Mouse (Mus musculus) cerebellum, postnatal 25 days (tissue): ENCODE measurements at regions not wholly inside any gene's neighbourhood (a gene's known extent, or its start where the extent isn't known, plus 50 kb on each side); places are given as distances from the start of the nearest gene placed in this dataset.

Experiments
- DNase-seq, 2 experiments: peaks; one replicate each; pipeline ENCODE4 v3.0.0; 2021; ENCODE audit warnings: mixed read lengths in 2 of 2

DNA sequence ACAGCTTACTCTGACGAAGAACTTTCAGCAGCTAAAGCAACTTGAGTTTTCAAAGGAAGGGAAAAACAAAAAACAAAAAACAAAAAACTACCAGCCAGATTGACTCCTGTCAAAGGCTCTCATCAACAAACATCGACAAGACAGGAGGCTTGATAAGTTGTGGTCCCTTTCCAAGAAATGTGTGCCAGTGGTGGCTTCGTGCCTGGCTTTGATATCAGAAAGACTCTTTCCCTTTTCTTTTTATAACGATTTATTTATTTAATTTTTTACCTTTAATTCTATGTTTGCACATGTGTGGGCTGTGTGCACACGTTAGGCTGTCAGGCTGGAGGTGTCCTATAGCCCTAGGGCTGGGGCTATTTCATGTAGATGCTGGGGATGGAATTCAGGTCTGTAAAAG lies 60.4 kb downstream of the Dact1 start:
- DNase-seq: no peak

DNA sequence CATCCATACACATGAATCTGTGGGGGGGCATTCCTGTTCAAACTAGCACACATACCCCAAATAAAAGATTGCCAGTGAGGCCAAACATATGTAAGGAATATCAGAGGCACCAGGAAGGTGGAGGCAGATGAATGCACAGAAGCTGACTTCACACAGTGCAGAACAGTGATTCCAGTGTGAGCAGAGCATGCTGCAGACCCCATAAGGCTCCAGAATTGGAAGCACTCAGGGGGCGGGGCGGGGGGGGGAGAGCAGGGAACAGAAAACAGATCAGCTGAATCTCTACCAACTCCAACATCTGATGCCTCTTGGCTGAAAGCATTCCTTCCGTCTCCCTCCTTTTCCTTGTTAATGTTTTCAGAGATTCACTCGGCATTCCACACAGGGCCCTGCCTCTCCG lies 62.3 kb downstream of the Dact1 start:
- no peak for DNase-seq

DNA sequence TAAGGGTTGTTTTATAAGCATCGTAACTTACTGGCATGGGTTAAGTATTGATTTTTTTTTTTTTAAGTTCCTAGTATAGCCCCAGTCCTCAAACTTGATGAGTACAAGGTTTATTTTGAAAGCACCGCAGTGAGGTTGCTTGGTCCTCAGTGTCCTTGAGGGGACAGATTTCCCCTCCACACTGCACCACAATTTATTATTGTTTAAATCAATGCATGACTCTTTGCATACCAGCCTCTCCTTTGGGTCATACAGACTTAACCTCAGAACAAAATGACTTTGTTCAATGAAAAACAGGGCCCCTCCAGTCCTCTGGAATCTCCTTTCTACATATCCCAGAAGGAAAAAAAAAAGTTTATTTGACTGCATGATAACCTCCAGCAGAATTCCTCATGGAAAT lies 63.9 kb downstream of the Dact1 start:
- no peak for DNase-seq

DNA sequence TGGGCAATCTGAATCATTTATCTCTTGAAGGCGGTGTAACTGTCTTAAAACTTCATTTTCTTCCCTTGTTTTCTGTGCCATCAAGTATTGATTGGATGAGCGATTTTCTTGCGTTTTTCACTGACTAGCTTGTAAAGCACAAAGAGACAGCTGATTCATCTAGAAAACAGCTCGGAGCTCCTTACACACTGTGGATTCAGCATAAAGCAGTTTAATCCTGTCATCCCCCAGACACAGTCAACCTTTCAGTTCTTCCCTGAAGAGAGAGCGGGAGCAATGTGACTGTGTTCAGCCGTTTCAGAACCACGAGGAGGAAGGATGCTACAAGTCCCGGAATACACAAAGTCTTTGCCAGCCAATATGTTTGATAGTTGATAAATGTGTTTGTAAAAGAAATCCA lies 66.8 kb downstream of the Dact1 start:
- no peak for DNase-seq

DNA sequence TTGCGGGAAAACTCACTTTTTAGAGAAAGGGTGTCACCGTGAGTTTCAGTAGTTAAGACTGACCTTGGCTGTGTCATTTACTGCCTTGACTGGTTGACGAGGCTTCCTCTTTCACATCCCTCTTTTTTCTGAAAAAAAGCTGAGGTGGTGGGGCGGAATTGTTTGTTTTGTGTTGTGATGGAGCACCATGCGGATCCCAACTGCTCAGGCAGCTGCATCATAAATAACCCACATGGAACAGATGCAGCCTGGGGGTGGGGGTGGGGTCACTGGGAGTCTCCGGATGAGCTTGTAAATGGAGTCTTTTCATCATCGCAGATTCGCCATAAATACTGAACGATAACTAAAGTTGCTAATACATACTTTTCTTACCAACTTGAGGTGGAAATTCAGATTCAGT lies 67.3 kb downstream of the Dact1 start:
- DNase-seq: no peak

DNA sequence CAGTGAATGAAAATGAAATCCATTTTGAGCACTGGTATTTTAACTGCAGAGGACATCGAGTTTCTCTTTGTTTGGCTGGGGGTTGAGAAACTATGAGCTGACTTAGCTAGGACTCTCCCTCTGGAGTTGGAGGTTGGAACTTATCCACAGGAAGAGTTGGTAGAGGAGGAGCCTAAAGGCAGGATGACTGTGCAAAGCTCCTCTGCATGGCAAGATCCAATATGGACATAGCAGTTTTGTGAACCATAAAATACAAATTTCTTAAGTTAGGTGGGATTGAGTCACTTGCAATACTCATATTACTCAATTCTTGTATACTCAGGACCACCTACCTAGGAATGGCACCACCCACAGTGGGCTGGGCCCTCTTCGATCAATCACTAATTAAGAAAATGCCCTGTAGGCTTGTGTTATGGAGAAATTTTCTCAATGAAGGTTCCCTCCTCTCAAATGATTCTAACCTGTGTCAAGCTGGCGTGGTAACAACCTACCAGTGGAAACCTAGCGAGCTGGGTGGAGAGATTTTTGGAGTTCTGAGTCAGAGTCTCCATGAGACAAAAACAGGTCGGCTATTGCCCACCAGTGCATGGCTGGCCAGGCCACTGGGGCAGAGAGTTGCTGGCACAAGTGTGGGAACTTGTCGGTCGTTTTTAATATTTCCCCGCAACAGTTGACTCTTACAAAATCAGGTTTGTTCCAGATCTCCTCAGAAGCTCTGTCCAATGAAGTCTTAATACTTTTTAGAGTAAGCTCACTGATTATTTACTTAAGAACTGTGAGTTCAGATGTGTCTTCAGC lies 70.1 kb downstream of the Dact1 start:
- no peak for DNase-seq

DNA sequence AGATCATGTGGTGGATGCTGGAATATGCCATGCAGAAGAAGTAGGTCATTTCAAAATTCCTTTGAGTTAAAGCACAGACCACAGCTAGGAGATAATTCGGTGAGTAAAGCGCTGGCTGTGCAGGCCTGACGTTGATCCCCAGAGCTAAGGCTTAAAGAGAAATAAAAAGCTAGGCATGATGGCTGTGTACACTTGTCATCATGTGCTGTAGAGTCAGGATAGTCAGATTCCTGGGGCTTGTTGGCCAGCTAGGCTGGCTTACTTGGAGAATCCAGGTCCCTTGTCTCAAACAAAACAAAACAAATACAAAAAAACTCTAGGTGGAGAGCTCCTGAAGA lies 70.7 kb downstream of the Dact1 start:
- DNase-seq: no peak

DNA sequence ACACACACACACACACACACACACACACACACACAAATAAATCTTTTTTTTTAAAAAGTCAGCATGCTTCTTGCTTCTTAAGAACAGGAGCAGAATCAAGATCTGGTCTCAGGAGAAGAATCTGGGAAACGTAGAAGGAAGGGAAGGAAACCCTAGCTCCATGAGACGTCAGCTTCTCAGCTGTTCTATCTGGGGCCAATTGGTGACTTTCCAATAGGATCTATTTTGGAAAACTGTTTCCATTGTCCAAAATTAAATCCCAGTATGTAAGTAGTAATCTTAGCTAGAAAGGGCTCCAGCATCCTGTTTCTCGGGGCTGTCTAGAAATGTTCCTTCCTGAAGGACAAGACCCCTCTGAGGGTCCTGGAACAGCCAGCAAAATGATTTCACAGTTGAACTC lies 76.6 kb downstream of the Dact1 start:
- no peak for DNase-seq

DNA sequence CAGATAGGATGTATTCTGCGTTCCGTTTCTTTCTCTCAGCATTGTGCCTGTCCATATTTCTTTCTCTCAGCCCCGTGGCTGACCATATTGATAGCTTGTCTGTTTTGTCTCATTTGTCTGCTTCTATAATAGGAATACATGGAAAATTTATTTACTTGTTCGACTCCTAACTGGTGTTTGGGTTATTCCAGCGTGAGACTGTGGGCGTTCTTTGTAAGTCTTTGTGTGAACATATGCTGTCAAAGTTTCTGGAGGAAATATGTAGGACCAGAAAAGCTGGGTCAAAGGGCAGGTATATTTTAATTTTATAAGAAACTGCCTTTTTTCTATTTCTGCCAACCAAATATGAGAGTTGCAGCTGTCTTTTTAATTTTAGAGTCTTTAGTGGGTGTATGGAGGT lies 81.8 kb downstream of the Dact1 start:
- no peak for DNase-seq

DNA sequence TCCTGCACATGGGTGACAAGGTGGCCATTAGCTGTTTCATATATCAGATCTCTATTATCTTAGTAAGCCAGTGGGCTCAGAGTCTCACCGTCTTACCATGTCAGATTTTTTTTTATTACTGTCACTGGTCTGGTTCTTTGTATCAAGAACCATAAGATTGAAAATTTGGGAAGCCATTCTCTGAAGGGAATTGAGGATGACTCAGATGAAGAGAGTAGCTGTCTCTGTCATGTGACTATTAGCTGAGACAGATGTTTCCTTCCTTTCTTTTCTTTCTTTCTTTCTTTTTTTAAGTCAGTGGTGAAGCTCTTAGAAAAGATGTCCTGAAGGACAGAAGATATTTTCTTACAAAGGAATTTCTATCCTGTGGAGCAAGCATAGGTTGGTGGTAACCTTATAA lies 84.1 kb downstream of the Dact1 start:
- DNase-seq: no peak

DNA sequence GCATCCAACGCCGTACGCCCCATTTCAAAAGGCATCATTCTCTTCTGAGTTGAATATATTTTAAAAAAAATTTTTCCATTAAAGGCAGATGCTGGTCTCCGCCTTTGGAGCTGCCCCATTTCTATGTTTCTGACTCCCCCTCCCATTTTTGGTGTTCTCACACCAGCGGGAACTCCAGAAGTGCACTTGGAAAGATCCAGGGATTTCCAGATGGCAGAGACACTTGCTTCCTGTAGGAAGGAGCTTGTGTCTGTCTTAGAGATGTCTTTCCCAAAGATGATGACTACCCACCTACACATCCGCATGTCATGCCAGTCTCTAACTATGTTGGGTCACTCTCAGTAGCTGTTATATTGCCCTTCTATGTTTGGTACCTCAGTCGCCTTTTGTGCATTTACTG lies 87.8 kb downstream of the Dact1 start:
- no peak for DNase-seq

DNA sequence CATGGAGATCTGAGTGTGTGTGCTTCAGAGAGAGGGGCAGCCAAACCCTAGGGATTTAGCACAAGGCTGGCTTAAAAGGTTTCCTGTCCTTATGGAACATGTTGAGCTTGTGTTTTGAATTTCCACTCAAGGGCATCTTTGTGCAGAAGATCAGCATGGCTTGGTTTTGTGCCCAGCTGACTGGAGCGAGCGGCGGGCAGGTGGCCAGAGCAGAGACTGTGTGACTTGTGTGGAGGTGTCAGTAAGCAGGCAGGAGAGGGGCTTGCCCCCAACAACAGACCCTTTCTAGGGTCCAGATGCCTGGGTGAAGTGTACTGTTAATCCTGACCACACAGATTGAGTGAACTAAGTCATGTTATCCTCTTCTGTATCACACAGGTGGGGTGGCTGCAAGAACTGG lies 89.0 kb downstream of the Dact1 start:
- DNase-seq: peak; percentile 88 to 91

DNA sequence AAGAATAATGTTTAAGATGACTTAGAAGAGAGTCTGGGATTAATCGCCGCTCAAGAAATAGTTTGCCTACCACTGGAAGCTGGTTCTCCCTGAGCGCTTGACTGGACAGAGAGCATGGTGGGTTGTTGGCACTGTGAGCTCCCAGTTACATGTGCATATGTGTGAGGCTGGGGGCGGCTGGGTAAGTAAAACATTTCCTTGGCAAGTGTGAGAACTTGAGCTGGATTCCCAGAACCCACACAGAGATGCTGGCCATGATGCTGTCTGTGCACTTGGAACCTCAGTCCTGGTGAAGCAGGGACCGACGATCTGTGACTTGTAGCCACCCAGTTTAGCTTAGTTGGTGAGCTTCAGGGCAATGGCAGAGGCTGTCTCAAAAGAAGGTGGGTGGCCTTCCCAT lies 90.5 kb downstream of the Dact1 start:
- peak; percentile 14 to 24 for DNase-seq

DNA sequence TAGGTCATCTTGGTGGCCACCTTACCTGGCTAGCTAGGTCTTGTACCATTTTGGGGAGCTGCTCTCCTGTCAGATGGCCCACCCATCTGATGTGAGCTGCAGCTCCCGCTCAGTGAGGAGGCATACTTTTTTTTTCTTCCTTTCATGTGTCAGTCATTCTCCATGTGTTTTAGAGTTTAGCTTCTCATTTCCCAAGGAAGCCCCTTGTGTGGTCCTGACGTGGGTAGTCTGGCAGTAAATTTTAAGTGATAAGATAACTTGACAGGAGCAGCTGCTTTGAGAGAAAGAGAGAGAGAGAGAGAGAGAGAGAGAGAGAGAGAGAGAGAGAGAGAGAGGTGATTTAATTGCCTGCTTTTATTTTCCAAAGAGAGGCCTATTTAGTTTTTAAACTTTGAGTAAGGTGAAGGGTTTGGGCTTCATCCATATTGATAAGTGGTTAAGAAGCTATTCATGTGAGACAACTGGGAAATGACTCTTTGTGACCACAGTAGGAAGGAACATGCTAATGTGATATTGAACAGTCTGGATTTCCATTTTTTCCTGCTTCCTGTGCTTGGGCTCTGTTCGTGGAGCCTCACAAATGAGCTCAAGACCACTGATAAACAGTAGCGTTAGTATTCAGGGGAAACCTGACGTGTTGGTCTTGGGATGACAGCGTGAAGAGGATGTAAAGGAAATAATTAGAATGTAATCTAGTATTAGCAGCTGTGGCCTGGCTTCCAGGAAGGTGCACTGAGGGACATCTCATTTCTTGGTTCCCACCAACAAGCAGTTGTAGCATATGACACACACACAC lies 92.1 kb downstream of the Dact1 start:
- no peak for DNase-seq

DNA sequence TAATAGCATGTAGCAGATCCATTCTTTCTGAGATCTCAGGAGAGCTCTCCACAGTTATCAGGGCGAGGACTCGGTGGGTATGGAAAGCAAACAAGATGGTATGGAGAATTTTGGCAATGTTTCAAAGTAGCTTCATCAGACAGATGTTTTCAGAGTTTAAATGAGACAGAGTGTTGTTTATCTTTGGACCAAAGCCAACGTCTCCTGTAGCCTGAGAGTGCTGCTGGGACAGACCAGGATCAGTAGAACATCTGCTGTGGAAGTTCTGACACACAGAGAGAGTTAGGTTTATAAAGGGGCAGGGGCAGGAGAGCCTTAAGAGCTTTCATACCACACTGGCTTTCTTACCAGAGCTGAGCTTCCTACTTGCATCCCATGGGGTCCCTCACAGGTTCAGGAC lies 97.6 kb downstream of the Dact1 start:
- DNase-seq: no peak

DNA sequence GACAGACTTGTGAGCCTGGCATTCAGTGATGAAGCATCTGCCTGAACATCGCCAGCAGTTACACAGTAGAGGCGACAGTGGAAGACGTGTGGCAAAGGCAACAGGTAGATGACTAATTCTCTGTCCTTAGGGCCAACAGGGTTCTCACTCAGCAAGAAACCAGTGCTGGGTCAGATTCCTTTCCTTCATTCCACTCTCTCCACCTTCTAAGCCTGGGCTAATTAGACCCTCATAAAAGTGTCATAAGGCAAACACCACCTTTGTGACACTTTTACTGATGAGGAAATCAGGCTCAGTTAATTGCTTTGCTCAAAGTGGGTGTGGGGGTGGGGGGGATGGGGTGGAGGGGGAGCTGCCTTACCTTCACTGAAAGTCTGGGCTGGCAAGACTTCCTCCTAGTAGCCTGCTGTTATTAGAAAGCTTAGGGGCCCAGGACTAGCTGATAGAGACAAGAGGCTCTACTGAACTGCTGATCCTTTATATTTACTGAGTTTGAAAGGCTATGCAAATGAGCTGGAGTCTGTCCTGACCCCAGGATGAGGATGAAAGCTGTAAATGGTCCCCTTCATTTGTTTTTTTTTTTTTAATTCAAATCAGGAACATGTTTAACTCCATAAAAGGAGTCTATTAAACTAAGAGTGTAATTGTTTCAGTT lies 98.8 kb downstream of the Dact1 start:
- DNase-seq: no peak

DNA sequence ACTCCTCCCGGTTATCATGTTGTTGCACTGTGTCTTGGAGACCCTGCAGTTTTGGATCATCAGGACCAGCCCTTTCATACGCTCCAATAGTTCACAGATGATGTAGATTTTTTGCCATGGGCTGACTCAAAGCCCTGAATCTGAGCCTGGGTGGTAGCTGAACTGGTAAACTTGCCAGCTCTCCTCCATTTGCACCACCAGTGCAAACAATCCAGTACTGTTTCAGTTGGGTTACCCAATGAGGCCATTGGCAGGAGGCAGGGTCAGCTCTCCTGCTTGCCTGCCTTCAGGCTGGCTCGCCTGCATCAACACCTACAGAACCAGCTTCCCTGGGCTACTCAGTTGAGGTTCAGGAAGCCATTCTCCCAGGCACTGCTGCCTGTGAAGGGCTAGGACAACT lies 102.6 kb downstream of the Dact1 start:
- no peak for DNase-seq

DNA sequence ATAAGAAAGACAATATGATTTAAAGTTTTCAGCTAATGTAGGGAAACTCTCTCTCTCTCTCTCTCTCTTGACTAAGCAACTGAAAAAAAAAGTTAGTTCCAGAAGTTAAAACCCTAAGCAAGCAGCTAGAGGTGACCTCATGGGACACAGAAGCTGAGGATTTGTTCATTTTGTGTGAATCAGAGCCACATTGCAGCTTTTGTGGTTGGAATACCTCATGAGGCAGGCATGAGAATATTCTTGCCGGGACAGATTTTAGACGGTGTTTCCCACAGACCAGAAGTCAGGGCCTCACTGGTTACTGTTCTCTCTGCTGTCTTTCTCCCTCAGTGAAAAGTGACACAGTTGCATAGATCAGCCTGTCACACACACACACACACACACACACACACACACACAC lies 107.3 kb downstream of the Dact1 start:
- no peak for DNase-seq

DNA sequence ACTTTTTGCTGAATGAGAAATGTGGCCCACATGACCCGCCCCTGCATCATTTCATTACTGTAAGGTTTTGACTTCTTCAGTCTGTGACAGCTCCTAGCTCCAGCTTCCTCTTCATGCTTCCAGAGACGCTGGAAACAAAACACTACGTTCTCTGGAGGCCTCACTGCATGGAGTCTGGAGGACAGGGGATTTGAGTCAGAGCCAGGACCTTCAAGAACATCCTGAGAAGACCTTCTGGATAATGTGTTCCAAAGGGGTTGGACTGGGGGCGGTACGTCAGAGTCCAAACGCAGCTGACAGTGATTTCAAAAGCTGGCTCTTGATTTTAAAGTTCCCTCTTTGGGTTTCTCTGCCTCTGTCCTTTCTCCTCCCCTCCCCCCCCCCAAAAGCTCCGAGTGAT lies 108.5 kb downstream of the Dact1 start:
- no peak for DNase-seq

DNA sequence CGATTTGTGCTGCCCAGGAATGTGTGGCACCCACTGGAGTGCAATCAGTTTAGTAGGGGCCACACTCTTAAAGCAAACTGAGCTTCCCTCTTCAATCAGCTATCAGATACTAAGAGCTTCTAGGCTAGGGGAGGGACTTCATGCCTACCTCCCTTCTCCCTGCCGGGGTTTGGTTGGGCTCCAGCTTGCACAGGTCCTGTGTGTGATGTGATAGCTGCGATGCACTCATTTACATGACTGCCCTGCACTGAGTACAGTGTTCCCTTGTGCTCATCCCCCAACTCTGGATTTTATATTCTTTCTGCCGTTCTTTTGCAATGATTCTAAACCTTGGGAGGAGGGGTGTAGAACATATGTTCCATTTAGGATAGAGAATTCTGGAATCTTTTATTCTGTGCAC lies 109.5 kb downstream of the Dact1 start:
- no peak for DNase-seq

DNA sequence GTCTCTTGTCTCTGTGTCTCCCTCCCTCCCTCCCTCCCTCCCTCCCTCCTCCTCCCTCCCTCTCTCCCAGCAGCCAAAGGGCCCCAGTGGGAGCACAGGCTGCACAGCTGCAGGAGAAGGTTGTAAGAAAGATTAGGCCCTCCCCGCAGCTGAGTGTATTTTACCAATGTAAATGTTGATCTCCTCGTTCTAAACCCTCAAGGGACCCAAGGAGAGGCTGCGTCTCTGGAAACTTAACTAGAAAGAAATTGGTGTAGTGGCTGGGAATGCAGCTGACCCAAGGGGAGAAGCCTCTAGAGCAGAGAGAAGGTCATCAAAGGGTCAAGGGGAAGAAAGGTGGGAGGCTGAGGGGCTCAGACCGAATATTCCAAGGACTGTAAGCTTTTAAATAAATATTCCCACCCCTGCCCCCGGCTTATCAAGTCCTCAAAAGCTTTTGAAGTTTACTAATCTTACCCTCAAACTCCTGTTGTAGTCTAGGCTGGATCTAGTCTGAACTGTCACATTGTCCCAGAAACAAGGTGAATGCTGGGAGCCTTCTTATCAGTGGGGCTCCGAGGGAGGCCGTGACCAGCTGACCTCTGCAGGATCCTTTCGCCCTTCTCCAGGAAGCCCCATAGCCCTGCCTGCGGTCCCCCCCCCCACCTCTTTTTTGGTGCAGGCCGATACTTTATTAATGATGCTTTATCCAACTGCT lies 116.5 kb downstream of the Dact1 start:
- DNase-seq: no peak

DNA sequence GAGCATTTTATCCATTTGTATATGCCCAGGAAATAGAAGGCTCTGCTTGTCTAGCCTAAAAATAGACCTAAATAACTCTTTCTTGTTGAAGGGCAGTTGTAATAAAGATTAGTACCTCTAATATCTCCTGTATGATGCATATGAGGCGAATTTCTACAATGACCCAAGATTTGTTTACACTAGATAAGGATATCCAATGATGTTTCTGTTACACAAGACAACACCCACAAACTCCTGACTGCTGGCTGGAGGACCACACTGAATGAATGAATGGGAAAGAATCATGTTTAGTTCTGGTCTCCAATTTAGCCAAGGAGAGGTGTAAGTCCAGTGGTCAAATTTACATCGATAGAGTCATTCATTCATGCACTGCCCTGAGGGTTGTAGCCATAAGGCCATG lies 118.3 kb downstream of the Dact1 start:
- DNase-seq: no peak

DNA sequence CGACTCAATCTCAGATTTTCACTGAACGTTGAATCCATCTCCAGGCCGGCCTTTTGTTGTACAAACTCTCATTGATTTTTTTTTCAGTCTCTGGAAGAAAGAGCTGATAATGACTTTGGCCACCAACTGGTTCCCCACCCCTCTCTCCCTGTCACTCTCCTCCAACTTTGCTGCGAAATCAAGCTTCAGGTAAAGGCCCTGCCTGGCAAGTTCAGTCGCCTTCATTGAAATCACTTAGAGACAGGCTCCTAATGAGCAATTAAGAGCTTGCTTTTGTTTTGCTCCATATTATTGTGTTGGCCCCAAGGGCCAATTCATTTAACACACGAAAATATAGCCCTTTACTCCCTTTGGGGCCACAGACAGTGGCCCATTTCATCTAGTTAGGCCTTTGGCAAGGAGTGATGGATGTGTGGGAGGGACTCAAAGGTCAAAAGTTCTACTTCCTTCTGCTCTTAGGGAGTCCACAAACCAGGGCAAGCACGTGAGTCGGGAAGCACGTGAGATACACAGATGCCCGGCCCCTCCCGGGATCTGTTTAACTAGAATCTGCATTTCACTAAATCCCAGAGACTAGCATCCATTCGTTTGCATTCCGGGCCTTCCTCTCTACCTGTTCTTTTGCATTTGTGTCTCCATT lies 120.0 kb downstream of the Dact1 start:
- DNase-seq: no peak
